Mouse (Mus musculus): ENCODE results near the gene Actl9. TPM values are rescaled to one million over a fixed set of nuclear protein-coding genes. Genes with fewer than 3 reads are reported as not detected.

The Actl9 gene
- not detected for total RNA-seq (2021)
- long read RNA-seq, experiment 1 = 0 reads
- long read RNA-seq, experiment 2 = 0 reads

- no peak for DNase-seq (ENCODE audit: low spot score in 2 of 2)
These were observed at the start of gene Actl9 for GRCm38 (mm10) chr17:33432019-33432946. Gene Actl9 (plus strand): TSS chr17:33432896.

- no peak for DNase-seq (ENCODE audit: low spot score in 2 of 2)
These were observed 47.0 kb upstream of the Actl9 start for GRCm38 (mm10) chr17:33385705-33386104.

- no peak for DNase-seq (ENCODE audit: low spot score in 2 of 2)
These were observed 40.4 kb upstream of the Actl9 start for GRCm38 (mm10) chr17:33392271-33392670.

GRCm38 (mm10) chr17:33394182-33395034, 38.3 kb upstream of the Actl9 start, which contains the start of gene Zfp101:
Gene Zfp101 (minus strand): TSS chr17:33394641.
- peak; percentile 65 to 85 for DNase-seq (ENCODE audit: low spot score in 2 of 2)

- peak; percentile 31 to 70 for DNase-seq (ENCODE audit: low spot score in 2 of 2)
These were observed 6.5 kb downstream of the Actl9 start for GRCm38 (mm10) chr17:33439148-33439547.

GRCm38 (mm10) chr17:33439922-33440321, 7.2 kb downstream of the Actl9 start:
- DNase-seq (ENCODE audit: low spot score in 2 of 2) = no peak

GRCm38 (mm10) chr17:33441159-33441558, 8.5 kb downstream of the Actl9 start:
- DNase-seq (ENCODE audit: low spot score in 2 of 2) = no peak

GRCm38 (mm10) chr17:33456631-33457030, 23.9 kb downstream of the Actl9 start:
- DNase-seq (ENCODE audit: low spot score in 2 of 2) = no peak

GRCm38 (mm10) chr17:33471206-33471605, 38.5 kb downstream of the Actl9 start:
- DNase-seq (ENCODE audit: low spot score in 2 of 2) = no peak

Other genes starting within 250 kb of the Actl9 start
- gene Olfr239, start 241.6 kb upstream of the Actl9 start, total RNA-seq (2021) = not detected
- gene Olfr1564, start 211.2 kb upstream of the Actl9 start, total RNA-seq (2021) = under 1 TPM; 0.15 to 0.23 TPM
- gene Zfp955a, start 177.8 kb upstream of the Actl9 start, total RNA-seq (2021) = 1 to 10 TPM; 6.7 to 8.2 TPM
- gene Olfr63, start 168.2 kb upstream of the Actl9 start, total RNA-seq (2021) = under 1 TPM in 1 of 2 experiments, not detected in 1; 0.03 TPM
- 10 to 100 TPM; 10.6 to 11.8 TPM for gene Zfp955b, start 143.4 kb upstream of the Actl9 start, total RNA-seq (2021)
- 1 to 10 TPM; 8.7 to 9.4 TPM for gene Zfp81, start 74.0 kb upstream of the Actl9 start, total RNA-seq (2021)
- 1 to 10 TPM; 6.6 to 9.7 TPM for gene Zfp101, start 38.3 kb upstream of the Actl9 start, total RNA-seq (2021)
- gene Adamts10, start 91.3 kb downstream of the Actl9 start, total RNA-seq (2021) = 10 to 100 TPM; 42.1 to 57.6 TPM
- 1 to 10 TPM; 3.0 to 4.3 TPM for gene Myo1f, start 122.8 kb downstream of the Actl9 start, total RNA-seq (2021)
- 10 to 100 TPM; 28.2 to 32.7 TPM for gene Zfp414, start 196.2 kb downstream of the Actl9 start, total RNA-seq (2021)
- gene Pram1, start 205.2 kb downstream of the Actl9 start, total RNA-seq (2021) = 1 to 10 TPM in 1 of 2 experiments, under 1 TPM in 1; 0.96 to 1.5 TPM

Measured in gastrocnemius, postnatal 4 days (tissue).